Mouse (Mus musculus): ENCODE measurements around the gene Agr3. TPM values are rescaled to one million over a fixed set of nuclear protein-coding genes. Genes with fewer than 3 reads are reported as not detected.

Agr3 gene
- polyA plus RNA-seq, 1 experiment from 2014 or later: not detected

DNA sequence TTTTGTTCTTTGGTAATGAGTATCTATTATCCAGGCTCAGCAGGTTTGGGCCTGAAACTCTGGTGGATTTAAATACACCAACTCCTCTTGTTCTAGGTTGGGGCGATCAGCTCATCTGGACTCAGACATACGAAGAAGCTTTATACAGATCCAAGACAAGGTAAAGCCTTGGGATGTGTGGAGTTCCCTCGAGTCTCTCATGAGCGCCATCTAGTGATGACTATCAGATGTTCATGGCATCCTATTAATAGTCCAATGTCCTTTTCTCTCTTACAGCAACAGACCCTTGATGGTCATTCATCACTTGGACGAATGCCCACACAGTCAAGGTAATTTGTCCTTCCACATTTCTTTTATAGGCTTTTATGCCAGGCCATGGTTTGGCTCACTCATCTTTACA, 70.4 kb downstream of the Agr3 start:
- Histone ChIP-seq H3K9ac (ENCODE audit: low read depth, low read length) (no peak overlapping the region), H3K36me3 (ENCODE audit: control insufficient read depth, insufficient read depth, low read length) (no peaks in the 10 kb centered on the region), H3K4me3 (ENCODE audit: low read length) (no peak overlapping the region), H3K4me1 (ENCODE audit: control insufficient read depth, insufficient read depth, low read length) (peaks cover 15% of the 10 kb centered on the region; the same call in 1 of the 2 replicates), H3K27ac (ENCODE audit: low read depth, low read length) (no peak overlapping the region), H3K4me2 (replicated peaks; ENCODE audit: low read depth, low read length) (no peak overlapping the region), H3K9me3 (ENCODE audit: control insufficient read depth, low read length) (no peaks in the 10 kb centered on the region), H3K27me3 (ENCODE audit: control insufficient read depth, insufficient read depth, low read length) (no peaks in the 10 kb centered on the region)
- ATAC-seq (ENCODE audit: low FRiP score, low TSS enrichment): no peak
- 36% methylated on average over 5 of the region's 5 CpGs for WGBS

Other genes with a start within 250 kb of the Agr3 start
- 2.1 and 2.8 TPM in 2 replicates for gene Agr2, start 67.3 kb downstream of the Agr3 start, polyA plus RNA-seq (2014; fragmentation: Nextera tagmentation; extraction: Ambion mirVana)
- gene Tspan13, start 116.9 kb downstream of the Agr3 start, polyA plus RNA-seq (2014; fragmentation: Nextera tagmentation; extraction: Ambion mirVana): 92.9 and 99.7 TPM in 2 replicates
- gene Ankmy2, start 231.5 kb downstream of the Agr3 start, polyA plus RNA-seq (2014; fragmentation: Nextera tagmentation; extraction: Ambion mirVana): 29.0 and 36.4 TPM in 2 replicates
- gene Bzw2, start 232.5 kb downstream of the Agr3 start, polyA plus RNA-seq (2014; fragmentation: Nextera tagmentation; extraction: Ambion mirVana): 243 and 256 TPM in 2 replicates